Mouse (Mus musculus) heart, postnatal 0 days (tissue): Measurements from ENCODE around the gene Stk10.

Source experiments
- CTCF ChIP-seq: IDR thresholded peaks from 2 replicates; pipeline ENCODE4 v1.5.1; 2016; ENCODE audit warnings: antibody characterized with exemption, control low read depth, low read depth
- EP300 ChIP-seq: IDR thresholded peaks from 2 replicates; pipeline ENCODE4 v1.6.1; 2016; ENCODE audit warnings: antibody characterized with exemption, low read depth

DNA sequence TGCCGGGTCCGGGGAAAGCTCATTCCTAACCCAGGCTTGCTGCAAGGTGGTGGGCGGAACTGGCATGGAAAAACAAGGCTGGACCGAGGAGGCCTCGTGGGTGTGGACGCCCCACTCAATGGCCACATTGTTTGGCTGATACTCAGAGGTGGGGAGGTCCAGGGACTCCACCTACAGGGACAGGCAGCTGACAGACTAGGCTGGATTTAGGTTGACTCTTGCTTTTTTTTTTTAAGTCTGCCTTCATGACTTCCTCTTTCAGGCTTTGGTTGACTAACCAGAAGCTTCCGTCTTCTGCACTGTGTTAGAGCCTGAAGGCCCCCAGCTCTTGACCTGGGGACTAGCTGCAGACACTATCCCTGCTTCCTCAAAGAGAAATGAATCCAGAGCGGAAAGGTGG lies 32.0 kb downstream of the Stk10 start:
- TF ChIP-seq CTCF (no peak), EP300 (no peak)
